Mouse (Mus musculus): ENCODE measurements around the gene Gnb1. TPM values are rescaled to one million over a fixed set of nuclear protein-coding genes. Genes with fewer than 3 reads are reported as not detected.
A peak's percentile ranks its signal among the peaks of the same experiment; 100 is the strongest.

Gene Gnb1
- total and polyA plus RNA-seq, 3 experiments: 147 to 257 (median 151) TPM

DNA sequence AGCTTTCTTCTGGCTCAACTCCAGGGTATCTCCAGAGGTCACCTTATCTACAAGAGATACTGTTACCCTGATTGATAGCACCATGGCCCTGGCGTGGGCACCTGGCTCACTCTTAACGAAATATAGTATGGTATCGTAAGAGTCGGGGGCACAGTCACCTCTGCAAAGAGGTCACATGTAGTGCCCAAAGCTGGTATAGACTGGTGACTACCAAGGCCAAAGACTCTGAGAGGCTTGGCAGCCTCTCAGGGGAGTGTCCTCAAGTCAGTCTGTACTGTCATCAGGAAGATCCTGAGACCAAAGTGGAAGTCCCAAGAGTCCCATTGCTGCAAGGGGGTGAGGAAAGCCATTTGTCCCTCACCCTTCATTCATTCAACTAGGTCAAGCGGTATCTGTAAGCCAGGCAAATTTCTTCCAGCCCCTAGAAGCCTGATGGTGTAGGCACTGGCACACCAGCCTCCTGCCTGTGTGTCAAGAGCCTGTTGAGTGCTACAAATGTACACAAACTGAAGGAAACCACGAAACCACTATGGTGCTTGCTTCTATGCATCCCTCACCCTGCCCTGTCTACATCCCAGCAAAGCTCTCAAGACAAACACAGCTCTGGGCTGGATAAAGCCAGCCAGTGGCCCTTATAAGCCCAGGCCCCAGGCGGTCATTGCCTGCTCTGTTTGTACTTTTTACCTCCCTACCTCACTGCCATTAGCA is 100.0 kb downstream of the Gnb1 start:
- no peaks in the 10 kb centered on the region for H3K79me2 ChIP-seq (replicated peaks; ENCODE audit: control insufficient read depth, insufficient read depth, low read length)
- no peak overlapping the region for H3K27ac ChIP-seq
- no peaks in the 10 kb centered on the region for H3K27me3 ChIP-seq (ENCODE audit: control insufficient read depth, insufficient read depth, low read length)
- H3K4me1 ChIP-seq (ENCODE audit: control insufficient read depth, insufficient read depth, low read length): no peaks in the 10 kb centered on the region
- no peak for TF ChIP-seq CTCF (IDR thresholded peaks at IDR 0.05)
- TF ChIP-seq POLR2A (IDR thresholded peaks at IDR 0.05; ENCODE audit: insufficient read depth, low read depth, low read length): no peak
- TF ChIP-seq EP300 (IDR thresholded peaks at IDR 0.05; ENCODE audit: insufficient read depth, low read depth, low read length): no peak
- intact Hi-C loops (cut with DNase I): no loop called here
- H3K9ac ChIP-seq (ENCODE audit: low read depth, low read length): no peak overlapping the region
- 70% methylated on average over 7 of the region's 7 CpGs for WGBS
- H3K4me3 ChIP-seq: no peak overlapping the region
- no peak for DNase-seq
- no peaks in the 10 kb centered on the region for H3K36me3 ChIP-seq (ENCODE audit: control insufficient read depth, insufficient read depth, low read length)

DNA sequence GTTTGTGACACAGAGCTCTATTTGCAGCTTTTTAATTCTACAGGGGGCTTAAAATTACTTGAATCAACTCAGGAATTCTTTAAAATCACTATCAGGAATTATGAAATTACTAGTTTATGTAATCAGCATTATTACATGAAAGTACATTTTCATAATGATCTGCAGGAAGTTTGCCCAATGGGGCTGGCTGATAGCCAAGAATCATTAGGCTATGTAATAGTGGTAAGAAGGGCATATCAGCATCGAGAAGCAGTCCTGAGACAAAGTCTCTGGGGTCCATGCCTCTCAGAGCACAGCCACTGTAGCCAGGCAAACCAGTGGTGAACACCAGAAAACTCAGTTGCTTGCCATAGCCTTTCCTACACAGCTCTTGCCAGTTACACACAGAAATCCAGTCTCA is 102.6 kb downstream of the Gnb1 start:
- 54% methylated on average over 1 of the region's 1 CpGs for WGBS
- H3K9ac ChIP-seq (ENCODE audit: low read depth, low read length): no peak overlapping the region
- H3K79me2 ChIP-seq (replicated peaks; ENCODE audit: control insufficient read depth, insufficient read depth, low read length): no peaks in the 10 kb centered on the region
- H3K27ac ChIP-seq: no peak overlapping the region
- DNase-seq: no peak
- intact Hi-C loops (cut with DNase I): no loop called here
- no peaks in the 10 kb centered on the region for H3K36me3 ChIP-seq (ENCODE audit: control insufficient read depth, insufficient read depth, low read length)
- H3K27me3 ChIP-seq (ENCODE audit: control insufficient read depth, insufficient read depth, low read length): no peaks in the 10 kb centered on the region
- TF ChIP-seq EP300 (IDR thresholded peaks at IDR 0.05; ENCODE audit: insufficient read depth, low read depth, low read length) (no peak), CTCF (IDR thresholded peaks at IDR 0.05) (no peak), POLR2A (IDR thresholded peaks at IDR 0.05; ENCODE audit: insufficient read depth, low read depth, low read length) (no peak)
- H3K4me1 ChIP-seq (ENCODE audit: control insufficient read depth, insufficient read depth, low read length): no peaks in the 10 kb centered on the region
- no peak overlapping the region for H3K4me3 ChIP-seq

DNA sequence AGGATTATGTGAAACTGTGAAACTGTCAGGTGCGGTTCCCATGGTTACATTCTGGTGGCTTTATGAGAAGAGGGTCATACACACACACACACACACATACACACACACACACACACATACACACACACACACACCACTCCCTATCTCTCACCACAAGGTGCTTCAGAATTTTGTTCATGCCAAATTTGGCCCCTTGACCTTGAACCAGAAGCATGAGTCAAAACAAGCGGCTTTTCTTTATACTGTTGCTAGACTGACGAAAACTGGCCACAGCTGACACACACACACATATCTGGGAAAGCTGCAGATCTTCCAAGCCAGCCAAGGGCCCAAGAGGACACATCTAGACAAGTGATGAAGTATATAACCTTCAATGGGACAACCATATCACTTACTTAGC is 104.6 kb downstream of the Gnb1 start:
- WGBS: 70% methylated on average over 3 of the region's 3 CpGs
- Histone ChIP-seq H3K36me3 (ENCODE audit: control insufficient read depth, insufficient read depth, low read length) (no peaks in the 10 kb centered on the region), H3K27me3 (ENCODE audit: control insufficient read depth, insufficient read depth, low read length) (no peaks in the 10 kb centered on the region), H3K4me3 (no peak overlapping the region), H3K4me1 (ENCODE audit: control insufficient read depth, insufficient read depth, low read length) (no peaks in the 10 kb centered on the region), H3K9ac (ENCODE audit: low read depth, low read length) (no peak overlapping the region), H3K27ac (no peak overlapping the region), H3K79me2 (replicated peaks; ENCODE audit: control insufficient read depth, insufficient read depth, low read length) (no peaks in the 10 kb centered on the region)
- intact Hi-C loops (cut with DNase I): no loop called here
- no peak for DNase-seq
- TF ChIP-seq POLR2A (IDR thresholded peaks at IDR 0.05; ENCODE audit: insufficient read depth, low read depth, low read length): no peak
- TF ChIP-seq EP300 (IDR thresholded peaks at IDR 0.05; ENCODE audit: insufficient read depth, low read depth, low read length): no peak
- no peak for TF ChIP-seq CTCF (IDR thresholded peaks at IDR 0.05)

DNA sequence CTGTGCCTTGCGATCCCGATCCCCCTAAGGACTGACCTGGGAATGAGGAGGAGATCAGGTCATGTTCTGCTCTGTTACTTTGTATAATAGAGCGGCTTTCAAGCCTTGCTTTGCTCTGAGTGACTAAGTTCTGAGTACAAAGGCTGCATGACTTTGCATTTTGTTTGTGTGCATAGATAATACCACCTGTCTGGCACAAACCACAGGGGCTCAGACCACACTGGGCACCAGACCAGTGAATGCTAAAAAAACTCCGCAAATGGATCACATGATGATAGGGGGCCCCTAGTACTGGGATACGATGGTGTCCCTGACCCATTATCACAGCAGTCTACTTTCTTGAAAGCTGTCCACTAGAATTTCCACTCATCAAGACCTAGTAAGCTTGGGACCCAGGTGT is 105.4 kb downstream of the Gnb1 start:
- Histone ChIP-seq H3K27ac (no peak overlapping the region), H3K36me3 (ENCODE audit: control insufficient read depth, insufficient read depth, low read length) (no peaks in the 10 kb centered on the region), H3K4me3 (no peak overlapping the region), H3K4me1 (ENCODE audit: control insufficient read depth, insufficient read depth, low read length) (no peaks in the 10 kb centered on the region), H3K79me2 (replicated peaks; ENCODE audit: control insufficient read depth, insufficient read depth, low read length) (no peaks in the 10 kb centered on the region), H3K27me3 (ENCODE audit: control insufficient read depth, insufficient read depth, low read length) (no peaks in the 10 kb centered on the region), H3K9ac (ENCODE audit: low read depth, low read length) (no peak overlapping the region)
- WGBS: 76% methylated on average over 5 of the region's 5 CpGs
- intact Hi-C loops (cut with DNase I): no loop called here
- TF ChIP-seq EP300 (IDR thresholded peaks at IDR 0.05; ENCODE audit: insufficient read depth, low read depth, low read length): no peak
- DNase-seq: no peak

DNA sequence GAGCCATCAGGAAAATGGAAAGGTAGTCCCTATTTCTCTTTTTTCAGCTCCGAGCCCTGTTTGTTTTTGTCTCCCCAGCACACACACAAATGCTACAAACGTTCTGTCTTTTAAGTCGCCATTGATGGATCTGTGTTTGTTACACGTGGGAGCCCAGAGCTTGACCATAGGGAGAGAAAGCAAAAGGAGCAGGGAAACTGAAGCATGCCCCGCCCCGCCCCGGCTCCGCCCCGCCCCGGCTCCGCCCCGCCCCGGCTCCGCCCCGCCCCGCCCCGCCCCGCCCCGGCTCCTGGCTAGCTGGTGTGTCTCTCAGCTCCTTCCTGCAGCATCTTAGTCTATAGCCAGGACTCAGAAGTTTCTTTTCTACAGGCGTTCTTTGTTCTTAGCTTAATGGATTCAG is 107.4 kb downstream of the Gnb1 start:
- intact Hi-C loops (cut with DNase I): no loop called here
- WGBS: 19% methylated on average over 20 of the region's 20 CpGs
- DNase-seq: no peak
- TF ChIP-seq CTCF (IDR thresholded peaks at IDR 0.05): no peak
- no peak for TF ChIP-seq EP300 (IDR thresholded peaks at IDR 0.05; ENCODE audit: insufficient read depth, low read depth, low read length)
- TF ChIP-seq POLR2A (IDR thresholded peaks at IDR 0.05; ENCODE audit: insufficient read depth, low read depth, low read length): no peak
- H3K9ac ChIP-seq (ENCODE audit: low read depth, low read length): no peak overlapping the region
- H3K79me2 ChIP-seq (replicated peaks; ENCODE audit: control insufficient read depth, insufficient read depth, low read length): no peaks in the 10 kb centered on the region
- H3K4me1 ChIP-seq (ENCODE audit: control insufficient read depth, insufficient read depth, low read length): no peaks in the 10 kb centered on the region
- peaks cover 3% of the 10 kb centered on the region; the same call in 1 of the 2 replicates for H3K36me3 ChIP-seq (ENCODE audit: control insufficient read depth, insufficient read depth, low read length)
- no peaks in the 10 kb centered on the region for H3K27me3 ChIP-seq (ENCODE audit: control insufficient read depth, insufficient read depth, low read length)
- no peak overlapping the region for H3K27ac ChIP-seq
- H3K4me3 ChIP-seq: no peak overlapping the region

DNA sequence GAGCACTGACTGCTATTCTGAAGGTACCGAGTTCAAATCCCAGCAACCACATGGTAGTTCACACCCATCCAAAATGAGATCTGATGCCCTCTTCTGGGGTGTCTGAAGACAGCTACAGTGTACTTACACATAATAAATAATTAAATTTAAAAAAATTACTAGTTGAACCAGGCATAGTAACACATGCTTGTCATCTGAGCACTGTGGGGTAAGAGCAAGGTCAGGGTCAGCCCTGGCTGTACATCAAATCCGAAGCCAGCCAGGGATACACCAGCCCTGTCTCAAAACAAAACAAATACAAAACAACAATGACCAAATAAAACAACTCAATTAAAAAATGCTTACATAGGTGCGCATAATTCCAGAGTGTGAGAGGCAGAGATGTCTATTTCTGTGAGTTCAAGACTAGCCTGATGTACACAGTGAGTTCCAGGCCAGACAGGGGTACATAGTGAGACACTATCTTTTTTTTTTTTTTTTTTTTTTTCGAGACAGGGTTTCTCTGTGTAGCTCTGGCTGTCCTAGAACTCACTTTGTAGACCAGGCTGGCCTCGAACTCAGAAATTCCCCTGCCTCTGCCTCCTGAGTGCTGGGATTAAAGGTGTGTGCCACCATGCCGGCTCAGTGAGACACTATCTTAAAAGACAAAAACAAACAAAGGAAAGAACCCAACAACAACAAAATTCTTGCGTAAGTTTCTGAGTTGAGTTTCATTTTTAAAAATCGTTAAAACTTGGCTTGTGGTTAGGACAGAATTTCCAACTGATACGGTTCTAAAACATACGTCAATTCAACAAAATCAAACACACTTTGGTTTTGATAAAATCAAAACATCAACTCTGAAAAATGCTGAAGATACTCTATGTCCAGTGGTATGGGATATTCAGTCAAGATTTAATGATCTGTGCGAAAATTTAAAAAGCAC is 109.0 kb downstream of the Gnb1 start:
- peaks cover 3% of the 10 kb centered on the region; the same call in 1 of the 2 replicates for H3K36me3 ChIP-seq (ENCODE audit: control insufficient read depth, insufficient read depth, low read length)
- H3K27ac ChIP-seq: peak overlapping the region; percentile 100
- 73% methylated on average over 11 of the region's 11 CpGs for WGBS
- TF ChIP-seq POLR2A (IDR thresholded peaks at IDR 0.05; ENCODE audit: insufficient read depth, low read depth, low read length) (no peak), EP300 (IDR thresholded peaks at IDR 0.05; ENCODE audit: insufficient read depth, low read depth, low read length) (no peak), CTCF (IDR thresholded peaks at IDR 0.05) (no peak)
- intact Hi-C loops (cut with DNase I): loop anchor here (2.0 kb wide), 2 partner anchors 25 to 37 kb away; partner anchors contain the start of genes Cdk11b and Nadk
- H3K4me1 ChIP-seq (ENCODE audit: control insufficient read depth, insufficient read depth, low read length): no peaks in the 10 kb centered on the region
- H3K79me2 ChIP-seq (replicated peaks; ENCODE audit: control insufficient read depth, insufficient read depth, low read length): no peaks in the 10 kb centered on the region
- H3K9ac ChIP-seq (ENCODE audit: low read depth, low read length): no peak overlapping the region
- no peaks in the 10 kb centered on the region for H3K27me3 ChIP-seq (ENCODE audit: control insufficient read depth, insufficient read depth, low read length)
- no peak for DNase-seq
- H3K4me3 ChIP-seq: no peak overlapping the region; the same call in 1 of the 2 replicates

Data from heart, adult 2 months (tissue).